Mouse (Mus musculus) C2C12 (cell line): Measurements from ENCODE around the gene Micu2.

Experiments used
- CEBPB ChIP-seq: IDR thresholded peaks from one replicate; pipeline ENCODE4 v1.6.1; 2011; ENCODE audit warnings: low read depth, mild to moderate bottlenecking, control low read depth, moderate library complexity
- CTCF ChIP-seq: IDR thresholded peaks from one replicate; pipeline ENCODE4 v1.5.1; 2011; ENCODE audit not compliant: control insufficient read depth, insufficient read depth, insufficient read length
- FOSL1 ChIP-seq: IDR thresholded peaks from one replicate; pipeline ENCODE4 v1.8.0; 2011; ENCODE audit warnings: mild to moderate bottlenecking, low read length; ENCODE audit not compliant: poor library complexity, insufficient read depth, severe bottlenecking
- MAX ChIP-seq: IDR thresholded peaks from one replicate; pipeline ENCODE4 v1.6.1; 2011; ENCODE audit warnings: mild to moderate bottlenecking, control low read depth
- MYOD1 ChIP-seq: IDR thresholded peaks from one replicate; pipeline ENCODE4 v1.6.1; 2011; ENCODE audit warnings: low read depth; ENCODE audit not compliant: control insufficient read depth, insufficient read length
- MYOG ChIP-seq: IDR thresholded peaks from one replicate; pipeline ENCODE4 v1.6.1; 2011; ENCODE audit not compliant: control insufficient read depth, insufficient read length; ENCODE audit errors: extremely low read depth
- USF1 ChIP-seq: IDR thresholded peaks from one replicate; pipeline ENCODE4 v1.6.1; 2011; ENCODE audit warnings: low read depth, mild to moderate bottlenecking, control low read depth, moderate library complexity

DNA sequence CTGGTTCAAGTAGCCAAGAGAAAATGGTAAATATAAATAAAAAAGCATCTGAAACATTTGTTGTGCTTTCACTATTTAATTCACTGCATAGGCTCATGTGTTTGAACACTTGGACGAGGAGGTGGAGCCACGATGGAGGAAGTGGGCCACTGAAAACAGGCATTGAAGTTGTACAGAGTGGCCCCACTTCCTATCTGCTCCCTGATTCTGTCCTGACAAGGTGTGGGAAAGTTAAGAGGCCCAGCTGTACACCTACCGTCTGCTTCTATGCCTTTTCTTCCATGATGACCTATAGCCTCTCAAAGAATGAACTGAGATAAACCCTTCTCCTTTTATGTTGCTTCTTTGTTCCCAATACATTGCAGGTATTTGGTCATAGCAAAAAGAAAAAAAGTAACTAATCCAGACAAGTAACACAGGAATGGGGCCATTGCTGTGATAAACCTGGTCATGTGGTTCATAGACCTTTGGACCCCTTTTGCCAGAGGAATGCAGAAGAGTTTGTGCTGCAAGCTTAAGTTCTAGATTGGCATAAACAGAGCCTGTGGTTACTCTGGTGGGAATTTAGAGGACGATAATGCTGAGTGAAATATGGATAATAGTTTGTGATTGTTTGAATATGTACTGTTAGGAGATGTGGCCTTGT lies 47.7 kb upstream of the Micu2 start:
- TF ChIP-seq CTCF (no peak), CEBPB (no peak), MYOG (no peak), MYOD1 (no peak), USF1 (no peak), FOSL1 (no peak), MAX (no peak)
